Mouse (Mus musculus) CD4-positive naive resting alpha-beta T cell, adult 76 days (primary cell): ENCODE data around the gene Sp2. TPM values are rescaled to one million over a fixed set of nuclear protein-coding genes. Genes with fewer than 3 reads are reported as not detected.

Experiments
- total RNA-seq: library from RNA; stranded (reverse); gene quantifications from one replicate; pipeline ENCODE4 v1.2.4, GENCODE M21; 2023

Sp2 gene
- 65.1 TPM for total RNA-seq

DNA sequence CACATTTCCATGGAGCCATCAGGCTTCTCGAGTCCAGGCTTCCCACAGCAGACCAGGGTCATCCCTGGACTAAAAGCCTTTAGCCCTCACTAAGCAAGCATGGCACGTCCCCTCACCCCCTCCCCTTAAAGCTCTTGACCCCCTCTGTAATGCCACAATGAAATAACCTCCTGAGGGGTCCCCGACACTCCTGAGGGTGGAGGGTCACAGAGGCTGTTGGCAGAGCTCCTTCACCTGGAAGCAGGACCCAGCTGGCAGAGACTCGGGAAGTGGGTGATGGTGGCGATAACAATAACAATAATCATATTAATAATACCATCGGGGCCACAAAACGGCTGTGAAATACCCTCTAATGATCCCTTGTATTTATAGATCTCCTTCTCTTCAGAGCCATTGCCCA, at the start of gene Sp2:
Gene Sp2 (minus strand): TSS at position 101 of the 400 bp plus-strand sequence.

GRCm38 (mm10) chr11:97029686-97030417, 47.1 kb upstream of the Sp2 start, which contains the start of gene Scrn2:
Gene Scrn2 (plus strand): TSS chr11:97029938.

GRCm38 (mm10) chr11:97013121-97013670, 30.4 kb upstream of the Sp2 start, which contains the start of gene Sp6:
Gene Sp6 (plus strand): TSS chr11:97013394.

DNA sequence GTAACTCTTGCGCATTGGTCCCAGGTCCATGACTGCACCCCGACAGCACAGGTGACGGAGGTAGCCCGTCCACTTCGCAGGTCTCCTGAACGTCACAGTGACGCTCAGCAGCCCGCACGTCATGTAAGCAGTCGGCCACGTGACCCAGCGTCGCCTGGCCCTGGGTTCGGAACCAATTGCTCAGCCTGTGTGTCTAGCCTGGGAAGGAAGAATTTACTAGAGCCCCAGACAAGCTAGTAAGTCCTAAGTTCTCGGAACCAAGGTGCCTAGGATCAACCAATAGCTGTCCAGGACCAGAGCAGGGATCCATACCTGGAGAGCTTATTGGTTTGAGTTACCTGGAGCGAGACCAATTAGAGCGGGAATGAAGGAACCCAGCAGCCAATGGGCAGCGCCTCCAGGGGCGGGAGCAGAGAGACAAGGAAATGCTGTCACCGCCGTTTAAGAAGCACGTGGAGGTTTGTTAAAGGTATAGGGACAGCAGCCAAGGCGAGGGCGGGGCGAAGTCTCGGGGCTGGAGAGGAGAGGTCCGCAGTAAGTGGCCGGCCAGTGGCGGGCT, 38.9 kb downstream of the Sp2 start, which contains the start of gene Pnpo:
Gene Pnpo (minus strand): TSS at position 241 of the 559 bp plus-strand sequence.

GRCm38 (mm10) chr11:96928088-96928487, 54.7 kb downstream of the Sp2 start, which contains the start of gene Prr15l:
Gene Prr15l (plus strand): TSS chr11:96928104.

GRCm38 (mm10) chr11:96916044-96916884, 66.5 kb downstream of the Sp2 start, which contains the start of gene Cdk5rap3:
Gene Cdk5rap3 (minus strand): TSS chr11:96916496.

Other genes starting within 250 kb of the Sp2 start
- gene Snx11, start 205.4 kb downstream of the Sp2 start, total RNA-seq, result 32.6 TPM
- 37.9 TPM for gene Cbx1, start 193.8 kb downstream of the Sp2 start, total RNA-seq
- gene Nfe2l1, start 153.0 kb downstream of the Sp2 start, total RNA-seq, result 42.6 TPM
- not detected for gene Copz2, start 133.1 kb downstream of the Sp2 start, total RNA-seq
- 42.4 TPM for gene Cdk5rap3, start 66.5 kb downstream of the Sp2 start, total RNA-seq
- not detected for gene Prr15l, start 54.9 kb downstream of the Sp2 start, total RNA-seq
- 22.1 TPM for gene Pnpo, start 39.0 kb downstream of the Sp2 start, total RNA-seq
- 4.0 TPM for gene Sp6, start 30.4 kb upstream of the Sp2 start, total RNA-seq
- 3.4 TPM for gene Scrn2, start 47.0 kb upstream of the Sp2 start, total RNA-seq
- gene Lrrc46, start 58.4 kb upstream of the Sp2 start, total RNA-seq, result not detected
- 25.7 TPM for gene Mrpl10, start 58.6 kb upstream of the Sp2 start, total RNA-seq
- 27.0 TPM for gene Osbpl7, start 67.7 kb upstream of the Sp2 start, total RNA-seq
- gene Tbx21, start 132.4 kb upstream of the Sp2 start, total RNA-seq, result 1.5 TPM
- 0.53 TPM for gene Tbkbp1, start 168.5 kb upstream of the Sp2 start, total RNA-seq
- 116 TPM for gene Kpnb1, start 204.9 kb upstream of the Sp2 start, total RNA-seq